Mouse (Mus musculus): ENCODE results near the gene Nkx2-1.

Gene Nkx2-1

DNA sequence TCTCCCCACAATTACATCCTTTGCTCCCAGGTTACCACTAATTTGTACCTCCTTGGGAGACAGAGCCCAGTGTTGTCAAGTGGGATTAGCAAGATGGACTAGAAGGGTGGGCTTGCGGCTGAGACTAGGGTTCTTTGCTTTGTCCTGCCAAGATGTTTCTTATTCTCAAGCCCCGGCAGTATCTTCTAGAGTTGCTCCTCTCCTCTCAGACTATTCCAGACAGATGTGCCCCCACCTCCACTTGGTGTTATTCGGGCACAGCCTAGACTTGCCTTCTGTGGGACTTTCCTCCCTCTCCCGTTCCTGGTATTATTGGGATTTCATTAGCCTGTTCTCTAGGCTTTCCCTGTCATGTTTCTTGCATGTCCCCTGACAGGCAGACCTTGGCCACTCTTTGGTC, 14.5 kb downstream of the Nkx2-1 start:
- no peak for DNase-seq (ENCODE audit: low spot score)

DNA sequence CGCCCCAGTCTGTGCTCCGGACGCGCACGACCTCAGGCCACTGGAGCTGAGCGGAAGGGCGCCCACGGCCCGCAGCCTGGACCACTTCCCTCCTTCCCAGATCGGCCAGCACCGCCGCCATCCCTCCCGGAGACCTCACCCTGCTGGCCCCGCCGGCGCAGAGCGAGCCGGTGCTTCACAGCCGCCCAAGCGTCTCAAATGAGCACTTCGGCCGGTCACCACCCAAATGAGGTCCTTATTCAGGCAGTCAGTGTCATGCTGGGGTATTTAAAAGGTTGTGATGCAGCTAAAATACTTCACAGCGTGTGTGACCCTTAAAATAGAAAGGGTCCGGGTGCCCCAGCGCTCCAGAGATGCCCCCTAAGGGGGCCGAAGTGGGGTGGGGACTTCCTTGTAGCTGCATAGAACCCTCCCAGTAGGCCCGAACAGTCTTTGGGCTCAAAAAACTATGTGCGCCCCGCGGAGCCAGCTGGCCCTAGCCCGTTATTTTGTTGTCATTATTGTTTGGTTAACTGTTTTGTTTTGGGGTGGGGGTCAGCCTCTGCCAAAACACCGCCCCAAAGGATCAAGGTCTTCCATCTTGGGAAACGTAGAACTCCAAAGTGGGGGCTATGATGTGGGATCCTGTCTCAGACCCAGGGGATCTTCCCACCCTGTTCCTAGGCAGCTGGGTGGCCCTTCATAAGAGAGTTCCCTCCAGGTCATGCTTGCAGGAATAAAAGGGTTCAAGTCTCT, 15.4 kb downstream of the Nkx2-1 start:
- no peak for DNase-seq (ENCODE audit: low spot score)

DNA sequence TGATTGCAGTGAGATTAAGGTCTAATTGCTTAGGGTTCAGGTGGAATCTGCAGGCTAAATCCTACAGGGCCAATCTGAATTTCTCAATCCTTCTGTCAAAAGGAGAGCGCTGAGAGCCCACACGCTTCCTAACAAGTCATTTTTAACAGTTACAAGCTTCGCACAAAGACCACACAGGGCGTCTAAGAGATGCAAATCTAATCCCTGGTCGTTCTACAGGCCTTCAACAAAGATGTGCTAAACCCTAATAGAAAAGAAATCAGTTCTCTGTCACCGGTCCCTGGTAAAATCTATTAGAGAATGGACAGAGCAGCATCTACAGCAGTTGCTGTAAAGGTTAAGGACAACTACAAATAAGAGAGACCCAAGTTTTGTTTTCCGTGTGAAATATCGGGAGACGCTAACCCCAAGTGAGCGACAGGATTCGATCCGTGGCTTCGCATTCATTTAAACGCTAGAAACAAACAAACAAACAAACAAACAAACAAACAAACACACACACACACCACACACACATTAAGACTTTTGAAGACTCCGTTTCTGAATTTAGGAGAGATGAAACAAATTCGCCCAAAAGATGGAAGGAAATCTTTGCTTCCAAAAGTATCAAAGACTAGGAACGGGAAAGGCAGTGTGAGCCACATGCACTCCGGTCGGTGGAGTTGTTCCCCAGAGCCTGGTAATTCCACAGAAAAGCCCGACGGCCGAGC, 16.2 kb downstream of the Nkx2-1 start:
- DNase-seq (ENCODE audit: low spot score): no peak

DNA sequence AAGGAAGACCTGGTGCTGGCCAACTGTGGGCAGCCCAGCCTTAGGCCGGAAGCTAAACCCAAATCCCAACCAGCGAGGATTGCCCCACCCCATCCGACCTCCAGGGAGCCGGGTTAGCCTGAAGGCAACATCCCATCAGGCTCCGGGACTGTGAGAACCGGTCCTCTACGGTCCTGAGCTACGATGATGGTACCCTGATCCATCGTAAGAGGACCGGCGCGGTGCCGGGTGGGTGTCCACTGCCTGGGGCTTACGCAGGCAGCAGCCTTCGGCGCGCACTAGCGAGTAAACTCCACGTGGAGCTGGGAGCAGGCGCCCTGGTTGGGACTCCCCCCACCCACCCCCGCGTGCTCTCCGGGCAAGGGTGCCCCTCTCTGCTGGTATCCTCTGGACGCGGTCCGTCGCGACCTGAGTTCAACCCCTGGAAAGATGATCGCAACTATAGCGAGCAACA, 16.9 kb downstream of the Nkx2-1 start:
- no peak for DNase-seq (ENCODE audit: low spot score)

DNA sequence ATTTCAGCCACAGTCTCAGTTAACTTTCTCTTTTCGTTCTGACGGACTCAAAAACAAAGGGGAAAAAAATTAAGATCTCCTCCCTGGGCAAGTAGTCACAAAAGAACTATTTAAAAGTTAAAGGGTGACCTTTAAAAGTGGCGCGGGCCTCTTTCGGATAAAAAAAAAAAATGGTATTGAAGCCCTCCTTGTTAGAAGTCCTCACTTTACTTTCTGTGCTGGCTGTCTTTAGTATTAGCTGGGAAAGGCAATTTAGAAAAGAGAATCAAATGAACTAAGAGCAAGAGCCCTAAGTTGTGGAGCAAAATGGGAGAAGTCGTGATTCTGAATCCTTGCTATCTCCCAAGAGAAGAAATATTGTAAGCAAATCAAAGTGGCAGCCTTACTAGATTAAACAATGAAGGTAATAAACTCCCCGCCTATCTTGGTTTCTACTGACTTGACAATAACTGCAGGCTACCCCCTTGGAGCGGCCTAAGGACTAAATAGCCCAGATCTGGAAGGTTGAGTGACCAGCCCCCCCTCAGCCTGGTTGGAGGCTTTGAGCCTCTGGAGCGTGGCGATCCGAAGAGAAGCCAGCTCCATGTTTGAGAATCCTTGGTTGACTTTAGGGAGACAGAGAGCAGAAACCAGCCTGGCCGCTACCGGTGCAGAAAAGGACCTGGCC, 17.5 kb downstream of the Nkx2-1 start:
- DNase-seq (ENCODE audit: low spot score): no peak

DNA sequence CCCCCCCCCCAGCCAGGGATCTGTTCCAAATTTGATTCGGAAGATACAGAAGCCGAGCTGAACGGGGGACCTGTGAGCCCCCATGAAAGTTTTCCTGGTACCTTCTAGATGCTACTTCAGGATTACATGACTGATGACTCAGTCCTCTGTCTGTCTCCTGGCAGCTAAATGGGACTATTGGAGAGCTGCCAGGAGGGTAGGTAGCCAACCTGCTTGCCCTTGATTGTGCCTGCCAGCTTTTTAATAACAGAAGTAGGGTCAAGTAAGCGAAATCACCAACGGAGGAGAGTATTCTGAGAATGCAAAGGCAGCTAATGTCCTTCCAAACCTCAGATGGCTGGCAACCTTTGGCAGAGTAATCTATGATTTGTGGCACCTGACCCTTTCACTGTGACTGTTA, 18.5 kb downstream of the Nkx2-1 start:
- DNase-seq (ENCODE audit: low spot score): no peak

DNA sequence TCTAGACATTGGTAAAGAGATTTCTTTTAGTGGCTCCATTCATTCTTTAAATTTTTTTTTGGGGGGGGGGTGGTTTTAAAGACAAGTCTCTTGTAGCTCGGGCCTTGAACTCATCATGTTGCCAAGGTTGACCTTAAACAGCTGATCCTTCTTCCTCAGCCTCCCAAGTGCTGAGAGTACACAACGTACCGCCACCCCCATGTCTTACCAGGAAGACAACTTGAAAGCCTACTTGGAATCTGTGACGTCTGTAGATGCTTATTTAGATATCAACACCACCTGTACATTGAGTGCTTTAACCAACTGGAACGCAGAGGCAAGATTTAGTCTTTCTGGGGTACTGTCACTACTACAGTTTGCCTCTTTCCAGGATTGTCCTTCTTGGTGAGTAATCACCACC, 21.9 kb downstream of the Nkx2-1 start:
- DNase-seq (ENCODE audit: low spot score): no peak

DNA sequence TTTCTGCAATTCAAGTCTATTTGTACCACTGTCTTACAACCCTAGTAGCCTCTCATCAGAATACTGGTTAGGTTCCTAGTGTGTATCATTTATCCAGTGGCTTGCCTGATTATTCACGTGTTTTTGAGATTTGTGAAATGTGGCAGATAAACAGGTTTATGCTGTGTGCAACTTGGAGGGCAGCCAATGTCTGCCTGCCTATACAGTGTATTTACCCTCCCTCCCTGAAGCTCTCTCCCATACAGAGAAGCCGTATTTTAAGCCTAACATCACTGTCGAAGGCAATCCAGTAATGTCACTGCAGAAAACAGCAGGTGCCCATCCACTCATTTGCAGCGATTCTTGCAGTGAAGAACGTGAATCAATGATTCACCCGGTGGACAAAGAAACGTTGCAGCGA, 28.3 kb downstream of the Nkx2-1 start:
- no peak for DNase-seq (ENCODE audit: low spot score)

DNA sequence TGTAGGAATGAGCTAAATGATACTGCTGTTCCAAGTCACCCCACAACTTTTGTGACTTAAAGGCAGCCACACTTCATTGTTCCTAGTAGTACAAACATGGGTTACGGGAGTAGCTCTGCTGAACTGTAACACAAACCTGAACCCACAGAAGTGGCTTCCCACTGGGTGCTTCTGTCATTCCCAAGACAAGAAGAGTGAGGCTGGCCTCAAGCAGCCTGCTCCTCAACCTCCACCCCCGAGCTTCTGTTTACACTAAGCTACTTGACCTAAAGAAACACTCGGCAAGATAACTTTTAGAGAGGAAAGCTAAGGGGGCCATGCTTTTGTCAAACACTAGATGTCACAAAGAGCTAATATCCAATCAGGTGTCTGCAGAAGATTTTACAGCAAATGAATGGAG, 49.7 kb downstream of the Nkx2-1 start:
- DNase-seq (ENCODE audit: low spot score): no peak

DNA sequence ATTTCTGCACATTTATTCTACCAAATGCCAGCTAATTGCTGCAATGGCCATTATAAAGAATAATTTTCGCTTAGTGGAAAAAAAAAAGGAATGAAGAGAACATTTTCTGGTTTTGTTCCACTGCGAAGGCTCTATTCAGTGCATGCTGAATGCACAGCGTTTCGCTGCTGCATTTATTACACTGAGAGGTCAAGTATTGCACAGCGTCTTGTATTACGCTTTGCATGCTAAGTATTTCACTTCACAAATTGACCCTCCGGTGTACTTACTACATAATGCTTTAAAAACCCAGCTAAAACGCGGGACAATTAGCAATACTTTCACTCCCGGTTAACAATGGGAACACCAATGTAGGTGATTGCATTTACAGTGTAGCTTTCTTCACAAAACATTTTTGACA, 54.1 kb downstream of the Nkx2-1 start:
- DNase-seq (ENCODE audit: low spot score): no peak
